Mouse (Mus musculus): ENCODE results near the gene Aldh8a1. TPM values are rescaled to one million over a fixed set of nuclear protein-coding genes. Genes with fewer than 3 reads are reported as not detected.
A peak's percentile ranks its signal among the peaks of the same experiment; 100 is the strongest.

Gene Aldh8a1
- total and polyA plus RNA-seq, 2 experiments from 2014 or later: not detected

- H3K36me3 ChIP-seq (ENCODE audit: insufficient read depth, low read length): no peaks in the 10 kb centered on the region
- H3K4me1 ChIP-seq (ENCODE audit: insufficient read depth, low read length): no peaks in the 10 kb centered on the region
- DNase-seq (ENCODE audit: low spot score) (no peak), ATAC-seq (no peak)
- H3K27ac ChIP-seq: no peak overlapping the region
- WGBS: 80% methylated on average over 1 of the region's 1 CpGs
- H3K27me3 ChIP-seq (ENCODE audit: insufficient read depth, low read length): no peaks in the 10 kb centered on the region
- H3K4me3 ChIP-seq (ENCODE audit: low read length): no peak overlapping the region
- no peak overlapping the region for H3K4me2 ChIP-seq (ENCODE audit: low read depth, low read length)
- H3K9ac ChIP-seq (replicated peaks; ENCODE audit: low read length): no peak overlapping the region
- H3K9me3 ChIP-seq (ENCODE audit: low read length): no peaks in the 10 kb centered on the region
- TF ChIP-seq CTCF (IDR thresholded peaks at IDR 0.05; ENCODE audit: low read depth): no peak
These were observed 62.2 kb downstream of the Aldh8a1 start for GRCm38 (mm10) chr10:21439268-21439667.

DNA sequence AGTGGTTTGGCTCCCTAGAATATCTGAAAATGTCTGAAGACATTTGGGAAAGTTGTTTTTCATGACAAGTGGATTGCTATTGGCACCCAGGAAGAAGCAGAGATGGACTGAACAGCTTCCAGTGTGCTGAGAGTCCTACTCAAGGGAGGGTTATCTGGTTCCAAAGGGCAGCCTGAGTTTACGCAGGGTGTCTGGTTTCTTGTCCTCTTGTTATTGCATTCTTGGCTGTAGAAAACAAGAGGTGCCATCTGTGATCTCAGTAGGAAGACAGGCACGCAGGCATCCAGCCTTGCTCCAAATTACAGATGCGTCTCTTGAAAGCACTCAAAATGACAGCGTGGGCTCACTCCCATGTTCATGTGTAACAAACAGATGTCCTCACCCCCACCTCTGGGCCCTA, 63.9 kb downstream of the Aldh8a1 start:
- DNase-seq (ENCODE audit: low spot score) (peak; percentile 42), ATAC-seq (no peak)
- Histone ChIP-seq H3K4me1 (ENCODE audit: insufficient read depth, low read length) (no peaks in the 10 kb centered on the region), H3K4me2 (ENCODE audit: low read depth, low read length) (no peak overlapping the region), H3K9me3 (ENCODE audit: low read length) (no peaks in the 10 kb centered on the region), H3K27me3 (ENCODE audit: insufficient read depth, low read length) (no peaks in the 10 kb centered on the region), H3K36me3 (ENCODE audit: insufficient read depth, low read length) (no peaks in the 10 kb centered on the region), H3K27ac (no peak overlapping the region), H3K9ac (replicated peaks; ENCODE audit: low read length) (no peak overlapping the region), H3K4me3 (ENCODE audit: low read length) (no peak overlapping the region)
- 34% methylated on average over 4 of the region's 4 CpGs for WGBS
- TF ChIP-seq CTCF (IDR thresholded peaks at IDR 0.05; ENCODE audit: low read depth): no peak

DNA sequence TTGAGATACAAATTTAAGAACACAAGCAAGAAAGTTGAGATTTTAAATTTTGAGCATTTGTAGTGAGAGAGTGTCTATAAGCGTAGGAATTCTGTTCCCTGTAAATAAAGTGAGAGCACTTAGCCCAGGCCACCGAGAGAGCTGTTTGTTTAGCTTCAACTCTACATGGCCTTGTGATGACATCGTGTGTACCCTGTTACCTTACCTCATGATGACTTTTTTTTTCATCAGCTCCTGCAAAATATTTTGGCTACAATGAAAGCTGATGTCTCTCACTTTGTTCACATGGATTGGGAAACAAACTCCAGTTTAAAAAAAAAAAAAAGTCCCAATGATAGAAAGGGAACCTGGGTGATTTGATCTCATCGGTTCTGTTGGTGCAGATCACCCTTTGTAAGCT, 64.6 kb downstream of the Aldh8a1 start:
- no peak for TF ChIP-seq CTCF (IDR thresholded peaks at IDR 0.05; ENCODE audit: low read depth)
- no peak for DNase-seq (ENCODE audit: low spot score)
- no peak for ATAC-seq
- Histone ChIP-seq H3K9me3 (ENCODE audit: low read length) (no peaks in the 10 kb centered on the region), H3K9ac (replicated peaks; ENCODE audit: low read length) (no peak overlapping the region), H3K4me2 (ENCODE audit: low read depth, low read length) (no peak overlapping the region), H3K4me1 (ENCODE audit: insufficient read depth, low read length) (no peaks in the 10 kb centered on the region), H3K36me3 (ENCODE audit: insufficient read depth, low read length) (no peaks in the 10 kb centered on the region), H3K4me3 (ENCODE audit: low read length) (no peak overlapping the region), H3K27ac (no peak overlapping the region), H3K27me3 (ENCODE audit: insufficient read depth, low read length) (no peaks in the 10 kb centered on the region)
- 88% methylated on average over 4 of the region's 4 CpGs for WGBS

- Histone ChIP-seq H3K4me1 (ENCODE audit: insufficient read depth, low read length) (no peaks in the 10 kb centered on the region), H3K4me3 (ENCODE audit: low read length) (no peak overlapping the region), H3K4me2 (ENCODE audit: low read depth, low read length) (no peak overlapping the region), H3K9me3 (ENCODE audit: low read length) (no peaks in the 10 kb centered on the region), H3K27me3 (ENCODE audit: insufficient read depth, low read length) (no peaks in the 10 kb centered on the region), H3K27ac (no peak overlapping the region), H3K36me3 (ENCODE audit: insufficient read depth, low read length) (no peaks in the 10 kb centered on the region), H3K9ac (replicated peaks; ENCODE audit: low read length) (no peak overlapping the region)
- ATAC-seq: no peak
- 49% methylated on average over 8 of the region's 8 CpGs for WGBS
- no peak for DNase-seq (ENCODE audit: low spot score)
- no peak for TF ChIP-seq CTCF (IDR thresholded peaks at IDR 0.05; ENCODE audit: low read depth)
These were observed 66.7 kb downstream of the Aldh8a1 start for GRCm38 (mm10) chr10:21443646-21444324.

- no peak for TF ChIP-seq CTCF (IDR thresholded peaks at IDR 0.05; ENCODE audit: low read depth)
- H3K9ac ChIP-seq (replicated peaks; ENCODE audit: low read length): no peak overlapping the region
- no peak overlapping the region for H3K4me2 ChIP-seq (ENCODE audit: low read depth, low read length)
- H3K27ac ChIP-seq: no peak overlapping the region
- no peaks in the 10 kb centered on the region for H3K27me3 ChIP-seq (ENCODE audit: insufficient read depth, low read length)
- DNase-seq (ENCODE audit: low spot score) (no peak), ATAC-seq (no peak)
- no peak overlapping the region for H3K4me3 ChIP-seq (ENCODE audit: low read length)
- no peaks in the 10 kb centered on the region for H3K36me3 ChIP-seq (ENCODE audit: insufficient read depth, low read length)
- WGBS: 81% methylated on average over 9 of the region's 9 CpGs
- H3K9me3 ChIP-seq (ENCODE audit: low read length): no peaks in the 10 kb centered on the region
- no peaks in the 10 kb centered on the region for H3K4me1 ChIP-seq (ENCODE audit: insufficient read depth, low read length)
These were observed 67.3 kb downstream of the Aldh8a1 start for GRCm38 (mm10) chr10:21444410-21444809.

Other genes with a start within 250 kb of the Aldh8a1 start
- 3.3 and 4.0 TPM in 2 replicates for gene Myb, start 216.3 kb upstream of the Aldh8a1 start, total RNA-seq (2014; rRNA removed)
- 2.0 and 2.2 TPM in 2 replicates for gene Myb, start 216.3 kb upstream of the Aldh8a1 start, polyA plus RNA-seq (2015; fragmentation: Nextera tagmentation; extraction: Ambion mirVana)
- 61.3 and 62.2 TPM in 2 replicates for gene Hbs1l, start 81.3 kb upstream of the Aldh8a1 start, total RNA-seq (2014; rRNA removed)
- gene Hbs1l, start 81.3 kb upstream of the Aldh8a1 start, polyA plus RNA-seq (2015; fragmentation: Nextera tagmentation; extraction: Ambion mirVana): 78.3 and 78.9 TPM in 2 replicates
- gene 1700020N01Rik, start 215.9 kb downstream of the Aldh8a1 start, total RNA-seq (2014; rRNA removed): not detected in 2 replicates
- not detected in 2 replicates for gene 1700020N01Rik, start 215.9 kb downstream of the Aldh8a1 start, polyA plus RNA-seq (2015; fragmentation: Nextera tagmentation; extraction: Ambion mirVana)